Mouse (Mus musculus) erythroblast, adult 5-6 weeks (primary cell): ENCODE measurements around the gene Gatc. TPM values are rescaled to one million over a fixed set of nuclear protein-coding genes. Genes with fewer than 3 reads are reported as not detected.
A peak's percentile ranks its signal among the peaks of the same experiment; 100 is the strongest.
"Not testable (repeated sequence)": the region's sequence is repeated elsewhere in the genome, so short reads cannot be mapped to it uniquely, and the experiment has no call there.

Source experiments
- ATAC-seq: replicated peaks from 2 replicates; pipeline ENCODE4 v1.8.0; 2016; ENCODE audit warnings: moderate number of reproducible peaks, mild to moderate bottlenecking, moderate TSS enrichment, inconsistent platforms; ENCODE audit not compliant: poor library complexity, low FRiP score, severe bottlenecking
- total RNA-seq, 2 experiments: library from RNA; stranded (forward) in 1 of 2; stranded (reverse) in 1 of 2; fragments of 150-400 nt in 1 of 2; fragments of 200-764, 138-1000 nt in 1 of 2; gene quantifications; 2 replicates each; pipeline versions ENCODE4 v1.2.3 to v1.2.4; 2015 to 2017; ENCODE audit warnings: low replicate concordance in 2 of 2

Gatc gene
- total RNA-seq (2015; ENCODE audit: low replicate concordance) = 15.0 and 18.4 TPM in 2 replicates
- 1.8 and 4.1 TPM in 2 replicates for total RNA-seq (2017; ENCODE audit: low replicate concordance)

DNA sequence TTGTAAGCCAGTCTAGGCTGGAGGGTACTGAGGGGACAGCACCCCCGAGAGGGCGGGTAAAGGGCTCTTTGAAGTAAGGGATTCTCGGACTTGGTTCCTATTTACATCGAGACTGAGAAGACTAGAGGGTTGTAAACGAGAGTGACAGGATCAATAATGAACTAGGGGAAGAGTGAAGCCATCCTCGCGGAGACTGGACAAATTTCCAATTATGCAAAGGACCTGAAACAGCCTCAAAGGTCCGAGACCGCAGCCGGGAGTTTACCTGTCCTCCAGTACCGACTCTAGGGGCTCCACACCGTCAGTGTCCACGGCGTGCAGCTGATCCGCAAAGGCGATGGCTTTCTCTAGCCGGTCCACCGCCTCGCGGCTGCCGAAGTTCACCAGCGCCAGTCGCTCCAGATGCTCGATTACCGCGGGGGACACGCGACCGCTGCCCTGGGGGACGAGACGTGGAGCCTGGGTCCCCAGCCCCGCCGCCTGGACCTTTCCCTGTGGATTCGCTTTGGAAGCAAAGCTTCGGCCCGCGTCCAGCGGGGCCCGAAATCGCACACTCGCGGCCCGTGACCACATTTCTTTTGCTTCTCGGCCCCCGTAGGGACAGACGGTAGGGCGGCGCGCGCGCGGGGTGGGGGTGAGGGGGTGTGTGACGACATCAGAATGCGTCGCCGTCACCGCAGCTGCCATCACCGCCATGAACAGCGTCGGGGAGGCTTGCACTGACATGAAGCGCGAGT lies at the start of gene Gatc, which contains the start of gene Triap1:
TSS of gene Gatc (minus strand) at position 602 of the 737 bp plus-strand sequence.
TSS of gene Triap1 (plus strand) at position 649 of the 737 bp plus-strand sequence.
- ATAC-seq = peak; percentile 91

DNA sequence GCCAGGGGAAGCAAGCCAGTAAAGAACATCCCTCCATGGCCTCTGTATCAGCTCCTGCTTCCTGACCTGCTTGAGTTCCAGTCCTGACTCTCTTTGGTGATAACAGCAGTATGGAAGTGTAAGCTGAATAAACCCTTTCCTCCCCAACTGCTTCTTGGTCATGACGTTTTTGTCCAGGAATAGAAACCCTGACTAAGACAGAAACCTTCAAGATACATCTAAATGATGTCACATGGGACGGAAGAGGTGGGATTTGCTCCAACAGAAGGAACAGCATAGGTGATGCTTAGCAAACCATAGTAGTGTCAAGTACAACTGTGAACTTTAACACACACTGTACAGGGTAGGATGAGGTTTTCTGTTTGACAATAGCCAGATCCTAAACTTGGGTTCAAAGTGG lies 37.9 kb upstream of the Gatc start:
- ATAC-seq = not testable (repeated sequence)

DNA sequence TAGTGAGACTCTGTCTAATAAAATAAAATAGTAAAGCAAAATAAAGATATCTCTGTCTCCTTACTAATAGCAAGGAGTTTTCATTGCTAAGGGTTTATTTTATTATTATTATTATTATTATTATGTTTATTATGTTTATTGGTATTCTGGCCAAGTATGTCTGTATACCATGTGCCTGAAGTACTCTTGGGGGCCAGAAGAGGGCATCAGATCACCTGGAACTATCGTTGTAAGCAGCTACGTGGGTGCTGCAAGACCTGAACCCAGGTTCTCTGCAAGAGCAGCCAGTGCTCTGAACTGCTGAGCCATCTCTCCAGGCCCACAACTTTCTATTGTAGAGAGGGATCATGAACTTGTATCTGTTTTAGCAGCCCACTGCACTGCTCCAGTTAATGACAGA lies 34.5 kb upstream of the Gatc start:
- ATAC-seq = no peak

DNA sequence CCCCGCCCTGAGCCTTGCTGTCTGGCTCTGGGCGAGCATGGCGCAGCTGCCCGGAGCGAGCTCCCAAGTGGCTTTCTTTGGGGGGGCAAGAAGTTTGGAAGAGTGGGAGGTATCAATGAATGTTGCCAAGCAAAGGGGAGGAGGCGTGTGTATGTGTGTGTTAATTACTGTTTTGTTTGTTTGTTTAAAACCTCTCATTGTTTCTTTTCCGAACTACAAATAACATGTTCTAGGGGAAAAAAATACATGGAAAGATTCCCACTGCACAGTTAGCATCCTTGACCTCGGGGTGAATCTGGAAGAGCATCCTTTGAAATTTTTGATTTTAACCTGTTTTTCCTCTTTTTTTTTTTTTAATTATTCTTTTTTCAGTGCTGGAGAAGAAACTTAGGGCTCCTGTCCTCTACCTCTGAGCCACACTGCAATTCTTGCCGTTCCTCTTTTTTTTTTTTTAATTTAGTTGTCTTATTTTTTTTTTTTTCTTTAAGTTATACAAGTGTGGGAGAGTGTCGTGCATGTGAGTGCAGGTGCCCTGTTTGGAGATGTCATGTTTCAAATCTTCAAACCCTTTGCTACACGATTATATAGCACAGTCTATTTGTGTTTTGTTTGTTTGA lies 33.3 kb upstream of the Gatc start:
- ATAC-seq = no peak

DNA sequence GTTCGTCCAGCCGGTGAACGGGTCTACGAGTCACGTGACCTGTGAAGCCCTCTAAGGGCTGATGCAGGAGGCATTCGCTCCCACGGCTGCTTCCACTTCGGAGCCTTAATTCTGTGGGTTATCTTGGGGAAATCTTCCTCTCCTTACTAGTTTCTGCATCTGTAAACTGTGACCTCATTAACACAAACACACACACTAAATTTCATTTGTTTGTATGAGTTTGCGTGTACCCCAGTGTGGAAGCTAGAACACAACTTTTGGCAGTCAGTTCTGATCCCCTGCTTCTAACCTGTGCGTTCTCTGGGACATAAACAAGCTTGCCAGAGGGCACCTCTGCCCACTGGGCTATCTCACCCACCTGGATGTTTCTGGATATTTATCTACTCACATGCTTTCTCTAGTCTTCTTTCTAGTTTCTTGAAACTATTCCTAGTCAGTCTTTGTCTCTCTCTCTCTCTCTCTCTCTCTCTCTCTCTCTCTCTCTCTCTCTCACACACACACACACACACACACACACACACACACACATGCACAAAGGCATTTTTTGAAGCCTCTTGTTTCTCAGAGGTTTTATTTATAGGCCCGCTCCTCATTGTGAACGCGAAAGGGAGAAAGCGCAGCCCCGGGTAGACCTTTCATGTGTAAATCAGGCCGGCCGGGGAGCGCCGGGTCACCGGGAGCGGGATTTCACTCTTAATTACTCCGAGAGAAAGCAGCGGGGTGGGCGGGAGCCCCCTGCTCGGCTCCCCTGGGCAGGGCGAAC lies 32.6 kb upstream of the Gatc start:
- ATAC-seq = no peak

DNA sequence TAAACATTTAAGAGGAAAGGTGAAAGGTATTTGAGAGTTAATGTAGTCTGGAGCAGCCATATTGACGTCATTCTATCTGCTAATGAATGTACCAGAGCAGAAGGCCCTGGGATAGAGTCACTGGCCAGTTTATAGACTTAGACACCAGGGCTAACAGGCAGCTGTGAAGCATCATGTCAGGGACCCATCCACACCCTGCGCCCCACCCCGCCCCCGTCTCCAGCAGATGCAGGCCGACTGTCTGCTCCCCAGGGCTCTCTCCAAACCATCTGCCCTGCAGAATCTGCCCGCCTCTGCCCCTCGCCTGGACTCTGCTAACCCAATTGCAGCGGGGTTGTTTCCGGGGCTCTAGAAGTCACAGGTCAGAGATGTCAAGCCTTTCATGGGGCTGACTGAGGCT lies 30.8 kb upstream of the Gatc start:
- ATAC-seq = no peak

DNA sequence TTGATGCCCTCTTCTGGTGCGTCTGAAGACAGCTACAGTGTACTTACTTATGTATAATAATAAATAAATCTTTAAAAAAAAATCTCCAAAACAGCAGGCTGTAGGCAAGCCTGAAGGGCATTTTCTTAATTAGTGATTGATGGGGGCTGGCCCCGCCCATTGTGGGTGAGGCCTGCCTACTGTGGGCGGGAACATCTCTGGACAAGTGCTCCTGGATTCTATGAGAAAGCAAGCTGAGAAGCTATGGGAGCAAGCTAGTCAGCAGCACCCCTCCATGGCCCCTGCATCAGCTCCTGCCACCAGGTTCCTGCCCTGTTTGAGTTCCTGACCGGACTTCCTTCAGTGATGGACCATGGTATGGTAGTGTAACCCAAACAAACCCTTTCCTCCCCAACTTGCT lies 23.8 kb upstream of the Gatc start:
- ATAC-seq = no peak

DNA sequence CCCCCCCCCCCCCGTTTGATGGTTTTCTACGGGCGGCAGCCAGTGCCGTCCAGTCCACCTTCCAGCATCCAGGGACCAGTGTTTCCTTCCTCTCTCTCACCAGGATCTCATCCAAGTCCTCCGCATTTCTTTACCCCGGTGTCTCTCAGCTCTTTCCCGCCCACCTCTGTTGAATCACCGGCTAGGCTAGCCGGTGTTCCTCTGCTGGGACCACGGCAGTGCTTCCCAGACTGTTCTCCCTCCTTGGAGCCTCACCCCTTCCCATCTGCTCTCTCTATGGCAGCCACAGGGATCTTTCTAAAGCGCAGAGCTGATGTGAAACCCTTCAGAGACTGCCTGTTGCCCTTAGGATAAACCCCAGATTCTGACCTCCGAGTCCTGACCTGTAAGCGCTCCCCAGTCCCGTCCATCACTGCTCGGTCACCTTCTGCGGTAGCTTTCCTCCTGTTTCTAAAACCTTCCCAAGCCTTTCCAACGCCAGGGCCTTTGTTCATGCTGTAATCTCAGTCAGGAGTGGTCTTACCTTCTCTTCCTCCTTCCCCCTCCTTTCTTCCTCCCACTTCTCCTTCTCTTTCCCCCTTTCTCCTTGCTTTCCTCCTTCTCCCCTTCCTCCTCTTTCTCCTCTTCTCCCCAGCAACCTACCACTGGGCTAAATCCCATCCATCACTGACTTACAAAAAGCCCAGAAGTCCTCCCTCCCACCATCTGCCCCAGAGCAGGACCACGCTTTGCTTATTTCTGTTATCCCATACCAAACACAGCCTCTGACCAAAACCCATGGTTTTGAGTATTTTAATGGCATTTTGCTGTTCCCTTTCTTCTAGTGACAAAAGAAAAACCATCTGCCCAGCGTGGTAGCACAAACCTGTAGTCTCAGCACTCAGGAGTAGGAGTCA lies 22.1 kb upstream of the Gatc start:
- ATAC-seq = no peak

DNA sequence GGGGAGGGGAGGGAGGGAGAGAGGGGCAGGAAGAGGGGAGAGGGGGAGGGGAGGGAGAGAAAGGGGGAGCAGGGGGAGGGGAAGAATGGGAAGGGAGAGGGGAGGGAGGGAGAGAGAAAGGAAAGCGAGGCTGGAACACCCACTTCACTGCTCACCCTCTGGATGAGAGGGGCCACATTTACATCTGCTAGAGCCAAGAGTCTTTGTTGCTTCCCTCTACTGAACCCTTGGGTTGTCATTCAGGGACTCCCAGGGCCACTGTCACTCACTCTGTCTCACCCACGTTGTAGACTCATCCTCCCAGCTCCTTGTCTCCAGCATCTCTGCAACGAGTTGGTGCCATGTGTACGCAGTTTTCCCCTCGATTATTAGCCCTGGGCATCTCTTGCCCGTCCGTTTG lies 21.2 kb upstream of the Gatc start:
- no peak for ATAC-seq

DNA sequence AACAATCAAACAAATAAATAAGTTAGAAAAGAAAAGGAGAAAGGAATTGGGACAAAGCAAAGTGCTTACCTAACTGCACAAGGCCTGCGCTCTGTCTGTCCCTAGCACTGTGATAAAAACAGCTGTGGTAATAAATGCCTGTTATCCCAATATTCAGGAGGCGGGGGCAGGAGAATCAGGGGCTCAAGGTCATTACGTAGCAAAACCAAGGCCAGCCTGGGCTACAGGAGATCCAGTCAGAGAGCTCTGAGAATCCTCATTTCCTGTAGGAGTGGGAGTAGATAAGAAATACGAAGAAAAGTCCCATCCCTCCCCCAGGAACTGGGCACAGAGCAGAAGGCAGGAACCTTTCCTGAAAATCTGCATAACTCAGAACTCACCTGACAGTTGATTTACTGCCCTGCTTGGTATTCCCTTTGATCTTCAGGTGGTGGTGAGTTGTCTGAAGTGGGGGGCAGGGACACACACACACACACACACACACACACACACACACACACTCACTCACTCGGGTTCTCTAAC lies 18.9 kb upstream of the Gatc start:
- no peak for ATAC-seq

DNA sequence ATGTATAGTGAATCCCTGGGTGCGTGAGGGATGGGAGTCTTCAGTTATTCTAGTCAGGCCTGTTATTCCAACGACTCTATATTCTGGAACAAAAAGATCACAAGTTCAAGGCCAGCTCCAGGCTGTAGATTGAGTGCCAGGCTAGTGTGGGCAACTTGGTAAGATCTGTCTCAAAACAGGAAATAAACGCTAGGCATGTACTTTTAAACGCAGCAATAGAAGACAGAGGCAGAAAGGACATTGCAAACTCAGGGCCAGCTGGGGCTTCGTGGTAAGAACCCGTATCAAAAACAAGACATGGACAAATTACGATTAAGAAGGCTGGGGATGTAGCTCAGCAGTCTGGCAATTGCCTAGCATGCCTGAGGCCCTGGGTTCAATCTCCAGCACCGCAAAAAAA lies 18.5 kb upstream of the Gatc start:
- ATAC-seq = no peak

DNA sequence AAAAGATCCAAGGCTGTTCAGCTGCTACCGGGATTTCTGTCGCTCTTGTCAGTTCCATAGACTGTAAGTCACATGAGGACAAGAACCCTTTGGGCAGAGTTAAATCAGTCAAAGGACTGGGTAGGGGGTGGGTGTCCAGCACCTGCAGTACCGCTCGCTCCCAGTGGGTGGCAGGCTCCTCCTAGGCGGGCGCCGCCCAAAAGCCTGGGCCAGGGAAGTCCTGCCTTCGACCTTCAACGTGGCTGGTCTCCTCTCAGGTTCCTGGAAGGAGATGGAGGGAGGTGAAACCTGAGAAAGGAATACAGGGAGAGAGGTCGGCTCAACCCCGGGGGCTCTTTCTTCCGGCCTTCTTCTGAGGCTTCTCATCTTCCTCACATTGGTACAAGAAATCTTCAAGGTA lies 17.9 kb upstream of the Gatc start:
- peak; percentile 88 for ATAC-seq

DNA sequence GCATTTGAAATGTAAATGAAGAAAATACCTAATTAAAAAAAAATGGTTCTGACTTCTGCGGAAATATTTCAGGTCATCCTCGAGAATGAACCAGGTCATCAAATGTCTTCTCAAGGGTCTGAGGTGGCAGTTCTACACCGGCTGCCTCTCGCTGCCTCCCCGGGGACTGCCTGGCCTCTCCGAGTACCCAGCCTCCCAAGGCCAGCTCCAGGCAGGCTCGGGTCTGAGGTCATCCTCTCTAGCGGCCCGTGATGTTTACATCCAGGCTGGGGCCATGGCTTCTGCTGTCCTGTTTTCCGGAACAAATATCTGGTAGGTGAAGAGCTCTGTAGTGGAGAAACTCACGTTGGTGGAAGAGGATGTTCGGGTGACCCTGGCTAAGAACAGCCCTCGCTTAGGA lies 14.1 kb upstream of the Gatc start:
- no peak for ATAC-seq

DNA sequence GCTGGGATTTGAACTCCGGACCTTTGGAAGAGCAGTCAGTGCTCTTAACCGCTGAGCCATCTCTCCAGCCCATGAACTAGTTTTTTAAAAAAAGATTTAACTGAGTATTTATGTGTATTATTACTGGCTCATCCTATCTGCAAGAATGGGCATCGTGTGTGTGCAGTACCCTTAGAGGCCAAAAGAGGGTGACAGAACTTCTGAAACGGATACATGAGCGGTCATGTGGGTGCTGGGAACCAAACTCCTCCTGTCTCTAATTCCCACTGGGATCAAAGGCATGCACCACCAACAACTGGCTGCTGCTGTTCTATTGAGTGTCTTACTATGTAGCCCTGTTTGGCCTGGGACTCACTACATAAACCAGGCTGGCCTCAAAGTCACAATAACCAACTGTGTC lies 10.4 kb upstream of the Gatc start:
- ATAC-seq = no peak

DNA sequence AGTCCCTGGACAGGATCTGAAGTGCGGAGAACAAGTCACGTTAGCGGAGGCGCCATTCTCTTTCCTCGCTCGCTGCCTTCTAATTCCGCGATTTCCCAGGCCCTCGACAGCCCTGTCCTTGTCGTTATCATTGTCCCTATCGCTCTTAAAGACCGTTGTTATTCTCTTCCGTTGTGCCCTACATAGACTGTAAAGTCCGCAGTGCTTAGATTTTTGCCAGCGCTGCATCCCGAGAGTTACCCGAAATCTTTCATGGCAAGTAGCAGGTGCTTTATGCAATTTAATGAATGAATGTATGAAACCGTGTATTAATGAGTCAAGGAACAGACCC lies 8.2 kb upstream of the Gatc start:
- ATAC-seq = no peak

DNA sequence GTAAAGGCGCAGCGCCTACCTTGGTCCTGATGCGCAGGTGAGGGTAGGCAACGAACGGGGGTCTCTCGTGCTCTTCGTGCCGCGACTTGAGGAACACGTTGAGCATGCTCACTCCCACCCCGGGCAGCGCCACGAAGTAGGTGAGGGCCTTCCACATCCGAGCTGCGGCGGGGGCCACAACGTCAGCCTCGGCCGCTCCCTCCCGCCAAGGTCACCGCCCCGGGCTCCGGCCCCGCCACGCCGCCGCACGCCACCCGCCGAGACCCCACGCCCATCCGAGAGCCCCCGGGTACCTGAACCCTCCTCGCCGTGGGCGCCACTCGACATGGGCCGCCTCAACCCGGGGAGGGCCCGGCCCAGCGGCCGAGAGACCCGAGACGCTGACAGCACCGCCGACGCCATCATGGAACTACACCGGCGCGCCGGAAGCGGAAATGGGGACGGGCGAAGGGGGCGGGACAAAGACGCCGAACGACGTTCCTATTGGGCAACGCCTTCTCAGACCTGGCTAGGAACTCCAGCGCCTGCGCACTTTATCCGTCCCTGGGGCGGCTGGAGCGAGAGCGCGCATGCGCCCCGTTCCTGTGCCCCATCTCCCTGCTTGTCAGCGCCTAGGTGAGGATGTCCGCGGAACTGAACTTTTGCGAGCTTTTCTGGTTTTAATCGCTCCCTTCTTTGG lies 7.7 kb upstream of the Gatc start, which contains the start of gene Cox6a1:
TSS of gene Cox6a1 (minus strand) at position 436 of the 679 bp plus-strand sequence.
- peak; percentile 92 for ATAC-seq

DNA sequence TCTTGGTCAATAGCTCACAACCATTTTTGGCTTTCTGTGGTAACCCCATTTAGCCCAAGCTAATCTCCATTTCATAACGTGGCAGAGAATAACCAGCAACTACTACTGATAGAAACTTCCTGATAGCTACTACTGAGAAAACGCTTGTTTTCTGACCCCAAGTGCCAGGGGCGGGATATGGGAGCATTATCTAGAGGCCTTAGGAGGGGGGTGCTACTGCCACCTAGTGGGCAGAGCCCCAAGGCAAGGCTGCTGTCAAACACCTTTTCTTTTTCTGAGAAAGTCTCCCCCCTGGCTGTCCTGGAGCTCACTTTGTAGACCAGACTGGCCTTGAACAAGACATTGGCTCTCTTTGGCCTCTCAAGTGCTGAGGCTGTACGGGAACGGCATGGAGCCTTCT lies 6.6 kb upstream of the Gatc start:
- ATAC-seq = peak; percentile 72

DNA sequence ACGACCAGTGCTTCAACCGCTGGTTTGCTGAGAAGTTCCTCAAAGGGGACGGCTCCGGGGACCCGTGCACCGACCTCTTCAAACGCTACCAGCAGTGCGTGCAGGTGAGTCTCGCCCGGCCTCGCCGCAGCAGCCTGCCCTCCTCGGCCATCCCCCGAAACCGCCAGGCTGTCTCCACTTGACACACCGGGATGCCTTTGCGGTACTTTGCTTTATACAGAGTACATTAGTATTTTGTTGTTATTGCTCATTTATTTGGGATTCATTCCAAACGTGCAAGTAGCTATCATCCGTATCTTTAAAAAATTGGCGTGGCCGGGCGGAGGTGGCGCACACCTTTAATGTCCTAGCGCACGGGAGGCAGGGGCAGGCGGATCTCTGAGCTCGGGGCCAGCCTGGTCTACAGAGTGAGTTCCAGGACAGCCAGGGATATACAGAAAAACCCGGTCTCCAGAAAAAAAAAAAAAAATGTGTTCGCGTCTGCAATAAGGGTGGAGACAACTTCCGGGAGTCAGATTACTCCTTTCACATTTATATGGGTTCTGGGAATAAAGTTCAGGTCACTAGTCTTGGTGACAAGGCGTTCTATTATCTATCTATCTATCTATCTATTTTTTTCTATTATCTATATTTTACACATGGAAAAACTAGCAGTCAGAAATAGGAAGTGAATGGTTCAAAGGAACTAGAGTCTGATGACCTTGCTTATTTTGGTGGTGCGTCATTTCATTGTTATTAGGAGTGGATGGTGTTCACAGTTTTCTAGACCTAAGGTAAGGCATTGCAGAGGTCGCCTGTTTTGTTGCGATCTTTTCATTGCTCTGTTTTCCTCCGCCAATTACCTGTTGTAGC lies 562 bp upstream of the Gatc start:
- peak; percentile 16; the same call in 1 of the 2 replicates for ATAC-seq
